Comparison of ENCODE assay signal across 16 mouse cellular contexts in genomic region chr19:16464730-16465129, GRCm38 (mm10). TPM values are rescaled to one million over a fixed set of nuclear protein-coding genes. Genes with fewer than 3 reads are reported as not detected.
DNase-seq lines count a peak whose midpoint lies in the region; ATAC-seq and TF ChIP-seq lines count a peak whose summit lies in the region.
"Had no signal": no experiment of that assay in that cellular context is flagged by ENCODE, and none has a peak within 500 bp of the region (broad histone marks: within the 10 kb centered on the region; RNA-seq: fewer than 3 reads in every experiment).

No protein-coding gene starts in this region.

- no peak overlapping the region for H3K27ac ChIP-seq in kidney, adult 2 months (ENCODE audit: insufficient read depth, low read depth, low read length)
- H3K27ac ChIP-seq: embryonic facial prominence, embryonic 15.5 days; hindbrain, postnatal 0 days; left cerebral cortex, adult 2 months; limb, embryonic 13.5 days; liver, embryonic 14.5 days had no signal

- H3K4me1 ChIP-seq in kidney, adult 2 months (ENCODE audit: control insufficient read depth, insufficient read depth, low read length), result peaks cover 3% of the 10 kb centered on the region; the same call in 1 of the 2 replicates
- peaks cover 16% of the 10 kb centered on the region for H3K4me1 ChIP-seq in lung, adult 2 months (ENCODE audit: control insufficient read depth, insufficient read depth, low read length)
- H3K4me1 ChIP-seq: embryonic facial prominence, embryonic 15.5 days; limb, embryonic 13.5 days had no signal

- TF ChIP-seq POLR2A in kidney, adult 2 months (IDR thresholded peaks at IDR 0.05; ENCODE audit: low read depth, low read length), result no peak
- TF ChIP-seq POLR2A in lung, adult 2 months (IDR thresholded peaks at IDR 0.05; ENCODE audit: borderline replicate concordance, extremely low read depth, low read depth, low read length), result no peak

- 65% methylated on average over 4 of the region's 4 CpGs for WGBS in kidney, adult 2 months
- 40% methylated on average over 4 of the region's 4 CpGs for WGBS in lung, adult 2 months

- no peak for ATAC-seq in erythroblast, adult 5-6 weeks (replicated peaks; ENCODE audit: low FRiP score, poor library complexity, severe bottlenecking)
- ATAC-seq: hindbrain, postnatal 0 days; midbrain, embryonic 16.5 days had no signal

- no peaks in the 10 kb centered on the region for H3K36me3 ChIP-seq in kidney, adult 2 months (ENCODE audit: control insufficient read depth, insufficient read depth, low read length)
- H3K36me3 ChIP-seq: embryonic facial prominence, embryonic 15.5 days; limb, embryonic 13.5 days had no signal

- no peaks in the 10 kb centered on the region for H3K27me3 ChIP-seq in kidney, adult 2 months (replicated peaks; ENCODE audit: control insufficient read depth, insufficient read depth, low read length)
- H3K27me3 ChIP-seq: embryonic facial prominence, embryonic 15.5 days; limb, embryonic 13.5 days had no signal

- H3K4me3 ChIP-seq in kidney, adult 2 months (ENCODE audit: insufficient read depth, low read depth, low read length), result no peak overlapping the region
- no peak overlapping the region for H3K4me3 ChIP-seq in lung, adult 2 months (replicated peaks; ENCODE audit: extremely low read depth, low read depth, low read length)
- H3K4me3 ChIP-seq: embryonic facial prominence, embryonic 15.5 days; left cerebral cortex, adult 2 months; limb, embryonic 13.5 days had no signal

- DNase-seq in kidney, adult 2 months, result peak; percentile 47
- no peak for DNase-seq in kidney, postnatal 4 days
- DNase-seq in ZHBTc4 (ENCODE audit: low read depth, low spot score), result peak; percentile 83
- peak; percentile 19 for DNase-seq in lung, adult 2 months
- peak; percentile 80 for DNase-seq in lung, postnatal 36 days
- no peak for DNase-seq in cerebellum, postnatal 14 days
- DNase-seq: cerebellum, postnatal 10 days; embryo, embryonic 11 days; kidney, adult 8-10 months had no signal

- no peak for TF ChIP-seq CTCF in kidney, adult 2 months (conservative IDR thresholded peaks at IDR 0.05; ENCODE audit: insufficient read depth, insufficient read length, low read depth, low read length)
- no peak for TF ChIP-seq CTCF in lung, adult 2 months (IDR thresholded peaks at IDR 0.05; ENCODE audit: insufficient read depth, low read length)

RNA-seq across cellular contexts. Expression of gene Gna14, which starts 29.2 kb away (rescaled TPM):
- 8.2 and 8.6 TPM in 2 replicates for polyA plus RNA-seq in kidney, adult 2 months (2012; rRNA removed)
- 15.2 and 16.5 TPM in 2 replicates for polyA plus RNA-seq in lung, adult 2 months (2012; rRNA removed)
- total RNA-seq in erythroblast, adult 5-6 weeks (2015; ENCODE audit: low replicate concordance), result 1.3 TPM in 1 of 2 replicates, not detected in the other
- total RNA-seq in erythroblast, adult 5-6 weeks (2017; ENCODE audit: low replicate concordance), result 0.09 and 0.42 TPM in 2 replicates

Comparison
In these comparisons a context has a peak if more than half of its experiments do, and no peak if none do; other contexts are left out.
1. DNase-seq: peak in kidney, adult 2 months (single experiment), ZHBTc4 (single experiment), lung, adult 2 months (single experiment) and lung, postnatal 36 days (single experiment); none in kidney, postnatal 4 days (0 of 2) and cerebellum, postnatal 14 days (0 of 2).